Mouse (Mus musculus): ENCODE measurements around the gene Gm20605. TPM values are rescaled to one million over a fixed set of nuclear protein-coding genes. Genes with fewer than 3 reads are reported as not detected.

Gene Gm20605
- polyA plus RNA-seq, 2 experiments = 7.4 to 16.8 TPM

GRCm38 (mm10) chr5:137631591-137631990 is 2.6 kb downstream of the Gm20605 start:
- Histone ChIP-seq H3K4me2 (replicated peaks; ENCODE audit: low read depth, low read length, severe bottlenecking) (peak overlapping the region; percentile 2; the same call in 1 of the 2 replicates), H3K36me3 (ENCODE audit: control insufficient read depth, insufficient read depth, low read length) (peaks cover 39% of the 10 kb centered on the region), H3K27ac (replicated peaks; ENCODE audit: low read depth, low read length) (no peak overlapping the region), H3K9ac (ENCODE audit: low read depth, low read length, severe bottlenecking) (no peak overlapping the region), H3K9me3 (ENCODE audit: control insufficient read depth, low read length) (no peaks in the 10 kb centered on the region), H3K4me3 (replicated peaks; ENCODE audit: low read length) (no peak overlapping the region), H3K27me3 (ENCODE audit: control insufficient read depth, insufficient read depth, low read length) (no peaks in the 10 kb centered on the region), H3K4me1 (ENCODE audit: control insufficient read depth, insufficient read depth, low read length) (peaks cover 16% of the 10 kb centered on the region)
- ATAC-seq (ENCODE audit: low FRiP score, low read depth) (no peak), DNase-seq (ENCODE audit: low spot score) (no peak)
- TF ChIP-seq POLR2A (IDR thresholded peaks at IDR 0.05; ENCODE audit: borderline replicate concordance, extremely low read depth, insufficient read depth, insufficient read length) = no peak
- 73% methylated on average over 4 of the region's 4 CpGs for WGBS

- ATAC-seq (ENCODE audit: low FRiP score, low read depth) (no peak), DNase-seq (ENCODE audit: low spot score) (no peak)
- no peak overlapping the region for H3K4me3 ChIP-seq (replicated peaks; ENCODE audit: low read length)
- H3K9ac ChIP-seq (ENCODE audit: low read depth, low read length, severe bottlenecking) = no peak overlapping the region
- H3K36me3 ChIP-seq (ENCODE audit: control insufficient read depth, insufficient read depth, low read length) = peaks cover 59% of the 10 kb centered on the region
- H3K27ac ChIP-seq (replicated peaks; ENCODE audit: low read depth, low read length) = no peak overlapping the region
- no peaks in the 10 kb centered on the region for H3K9me3 ChIP-seq (ENCODE audit: control insufficient read depth, low read length)
- WGBS = 77% methylated on average over 12 of the region's 12 CpGs
- no peak for TF ChIP-seq POLR2A (IDR thresholded peaks at IDR 0.05; ENCODE audit: borderline replicate concordance, extremely low read depth, insufficient read depth, insufficient read length)
- no peaks in the 10 kb centered on the region for H3K27me3 ChIP-seq (ENCODE audit: control insufficient read depth, insufficient read depth, low read length)
- peaks cover 12% of the 10 kb centered on the region for H3K4me1 ChIP-seq (ENCODE audit: control insufficient read depth, insufficient read depth, low read length)
- H3K4me2 ChIP-seq (replicated peaks; ENCODE audit: low read depth, low read length, severe bottlenecking) = no peak overlapping the region
Observed at GRCm38 (mm10) chr5:137633397-137634084, 4.6 kb downstream of the Gm20605 start.

- Histone ChIP-seq H3K36me3 (ENCODE audit: control insufficient read depth, insufficient read depth, low read length) (peaks cover 78% of the 10 kb centered on the region), H3K4me2 (replicated peaks; ENCODE audit: low read depth, low read length, severe bottlenecking) (no peak overlapping the region), H3K4me1 (ENCODE audit: control insufficient read depth, insufficient read depth, low read length) (no peaks in the 10 kb centered on the region), H3K9ac (ENCODE audit: low read depth, low read length, severe bottlenecking) (no peak overlapping the region), H3K27ac (replicated peaks; ENCODE audit: low read depth, low read length) (no peak overlapping the region), H3K4me3 (replicated peaks; ENCODE audit: low read length) (no peak overlapping the region), H3K9me3 (ENCODE audit: control insufficient read depth, low read length) (no peaks in the 10 kb centered on the region), H3K27me3 (ENCODE audit: control insufficient read depth, insufficient read depth, low read length) (peaks cover 3% of the 10 kb centered on the region; the same call in 1 of the 2 replicates)
- DNase-seq (ENCODE audit: low spot score) (no peak), ATAC-seq (ENCODE audit: low FRiP score, low read depth) (no peak)
- 79% methylated on average over 6 of the region's 7 CpGs for WGBS
- no peak for TF ChIP-seq POLR2A (IDR thresholded peaks at IDR 0.05; ENCODE audit: borderline replicate concordance, extremely low read depth, insufficient read depth, insufficient read length)
Observed at GRCm38 (mm10) chr5:137639472-137639871, 10.5 kb downstream of the Gm20605 start.

DNA sequence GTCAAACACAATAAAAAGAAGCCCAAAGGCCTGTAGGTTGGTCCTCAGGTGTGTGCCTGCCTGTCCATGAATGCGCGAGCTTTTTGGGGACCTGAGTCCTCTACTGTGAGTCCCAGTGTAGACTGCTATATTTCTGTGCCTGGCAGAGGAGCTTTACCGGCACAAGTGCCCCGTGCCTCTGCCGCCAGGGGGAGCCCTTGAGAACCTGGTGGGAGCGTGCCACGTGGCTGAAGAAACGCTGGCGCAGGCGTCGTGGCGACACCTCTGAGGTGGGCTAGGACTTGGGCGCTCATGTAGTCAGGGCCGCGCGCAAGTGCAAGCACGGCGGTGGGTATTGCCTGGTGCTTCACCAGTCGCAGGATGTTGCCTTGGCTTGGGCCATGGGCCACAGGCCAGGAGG is 12.1 kb downstream of the Gm20605 start, which contains the start of gene Sap25:
Gene Sap25 (plus strand): TSS at position 281 of the 400 bp plus-strand sequence.
- no peak within 1 kb of the TSS for H3K4me2 ChIP-seq (replicated peaks; ENCODE audit: low read depth, low read length, severe bottlenecking)
- H3K27ac ChIP-seq (replicated peaks; ENCODE audit: low read depth, low read length) = no peak within 1 kb of the TSS
- 84% methylated on average over 19 of the region's 19 CpGs for WGBS
- H3K4me1 ChIP-seq (ENCODE audit: control insufficient read depth, insufficient read depth, low read length) = peaks cover 3% of the 10 kb centered on the region; the same call in 1 of the 2 replicates
- no peak for DNase-seq (ENCODE audit: low spot score)
- peaks cover 66% of the 10 kb centered on the region for H3K36me3 ChIP-seq (ENCODE audit: control insufficient read depth, insufficient read depth, low read length)
- no peak for ATAC-seq (ENCODE audit: low FRiP score, low read depth)
- H3K4me3 ChIP-seq (replicated peaks; ENCODE audit: low read length) = no peak within 1 kb of the TSS
- no peaks in the 10 kb centered on the region for H3K9me3 ChIP-seq (ENCODE audit: control insufficient read depth, low read length)
- TF ChIP-seq POLR2A (IDR thresholded peaks at IDR 0.05; ENCODE audit: borderline replicate concordance, extremely low read depth, insufficient read depth, insufficient read length) = no peak
- H3K27me3 ChIP-seq (ENCODE audit: control insufficient read depth, insufficient read depth, low read length) = peaks cover 19% of the 10 kb centered on the region
- no peak within 1 kb of the TSS for H3K9ac ChIP-seq (ENCODE audit: low read depth, low read length, severe bottlenecking)

- peaks cover 8% of the 10 kb centered on the region for H3K4me1 ChIP-seq (ENCODE audit: control insufficient read depth, insufficient read depth, low read length)
- peaks cover 48% of the 10 kb centered on the region for H3K36me3 ChIP-seq (ENCODE audit: control insufficient read depth, insufficient read depth, low read length)
- no peak overlapping the region for H3K9ac ChIP-seq (ENCODE audit: low read depth, low read length, severe bottlenecking)
- no peak for ATAC-seq (ENCODE audit: low FRiP score, low read depth)
- 60% methylated on average over 4 of the region's 4 CpGs for WGBS
- no peak overlapping the region for H3K4me2 ChIP-seq (replicated peaks; ENCODE audit: low read depth, low read length, severe bottlenecking)
- H3K27ac ChIP-seq (replicated peaks; ENCODE audit: low read depth, low read length) = no peak overlapping the region
- TF ChIP-seq POLR2A (IDR thresholded peaks at IDR 0.05; ENCODE audit: borderline replicate concordance, extremely low read depth, insufficient read depth, insufficient read length) = no peak
- no peak overlapping the region for H3K4me3 ChIP-seq (replicated peaks; ENCODE audit: low read length)
- H3K9me3 ChIP-seq (ENCODE audit: control insufficient read depth, low read length) = no peaks in the 10 kb centered on the region
- H3K27me3 ChIP-seq (ENCODE audit: control insufficient read depth, insufficient read depth, low read length) = peaks cover 21% of the 10 kb centered on the region
- DNase-seq (ENCODE audit: low spot score) = no peak
Observed at GRCm38 (mm10) chr5:137642886-137643285, 13.9 kb downstream of the Gm20605 start.
